Mouse (Mus musculus) midbrain, postnatal 0 days (tissue): ENCODE results near the gene Uox. TPM values are rescaled to one million over a fixed set of nuclear protein-coding genes. Genes with fewer than 3 reads are reported as not detected.
A peak's percentile ranks its signal among the peaks of the same experiment; 100 is the strongest.

Source experiments
- ATAC-seq: fragments of 200-750 bp; cut with Nextera tagmentation; 2 replicates; pipeline ENCODE4 v1.8.0; 2017; ENCODE audit warnings: moderate number of reproducible peaks, mild to moderate bottlenecking, moderate TSS enrichment, moderate library complexity; ENCODE audit not compliant: low FRiP score
- DNase-seq: peaks from one replicate; pipeline ENCODE4 v3.0.0-alpha.2; 2015; ENCODE audit warnings: low spot score
- H3K27ac ChIP-seq: fragments of 300-500 bp; sonication (generic); 2 replicates; pipeline ENCODE4 v1.5.1; 2014; ENCODE audit warnings: low read depth, mild to moderate bottlenecking, low read length, mixed read lengths
- H3K27me3 ChIP-seq: fragments of 300-500 bp; sonication (generic); 2 replicates; pipeline ENCODE4 v1.6.1; 2014; ENCODE audit warnings: low read length, control low read depth, mixed read lengths; ENCODE audit not compliant: insufficient read depth
- H3K36me3 ChIP-seq: fragments of 300-500 bp; sonication (generic); 2 replicates; pipeline ENCODE4 v1.6.1; 2014; ENCODE audit warnings: low read length, control low read depth, mixed read lengths; ENCODE audit not compliant: insufficient read depth
- H3K4me1 ChIP-seq: fragments of 300-500 bp; sonication (generic); 2 replicates; pipeline ENCODE4 v1.6.1; 2014; ENCODE audit warnings: mild to moderate bottlenecking, control low read depth, antibody characterized with exemption, low read length, mixed read lengths; ENCODE audit not compliant: insufficient read depth
- H3K4me2 ChIP-seq: fragments of 300-500 bp; sonication (generic); 2 replicates; pipeline ENCODE4 v1.6.1; 2014; ENCODE audit warnings: low read depth, mild to moderate bottlenecking, low read length, mixed read lengths; ENCODE audit not compliant: poor library complexity, severe bottlenecking
- H3K4me3 ChIP-seq: fragments of 300-500 bp; sonication (generic); 2 replicates; pipeline ENCODE4 v1.5.1; 2014; ENCODE audit warnings: low read depth, mild to moderate bottlenecking, low read length, moderate library complexity
- H3K9ac ChIP-seq: fragments of 300-500 bp; sonication (generic); replicated peaks from 2 replicates; pipeline ENCODE4 v1.6.1; 2014; ENCODE audit warnings: mild to moderate bottlenecking, low read length, moderate library complexity, mixed read lengths; ENCODE audit not compliant: poor library complexity, severe bottlenecking
- H3K9me3 ChIP-seq: fragments of 300-500 bp; sonication (generic); 2 replicates; pipeline ENCODE4 v1.6.1; 2016; ENCODE audit warnings: low read length, control low read depth
- CTCF ChIP-seq: IDR thresholded peaks from 2 replicates; pipeline ENCODE4 v1.5.1; 2016; ENCODE audit warnings: antibody characterized with exemption, mild to moderate bottlenecking
- WGBS: fragments of 180-500 bp; shearing (Covaris S2); extraction: QIAGEN DNeasy Blood & Tissue Kit; methylation state at CpG from one replicate; pipeline ENCODE4 v1.1.7; 2014; 5-methylcytosine and 5-hydroxymethylcytosine counted together
- polyA plus RNA-seq: library from polyadenylated mRNA; unstranded; fragments of >200 nt; fragmentation: Nextera tagmentation; extraction: Ambion mirVana; gene quantifications from 2 replicates; pipeline ENCODE4 v1.2.1, GENCODE M21; 2015
- total RNA-seq: library from RNA; depleted of rRNA; stranded (reverse); fragments of >200 nt; gene quantifications from 2 replicates; pipeline ENCODE4 v1.2.3, GENCODE M21; 2014

Gene Uox
- total and polyA plus RNA-seq, 2 experiments from 2014 or later: 0.30 TPM; not detected in 1

GRCm38 (mm10) chr3:146641818-146642427, 71.7 kb downstream of the Uox start:
- no peak; the same call in 1 of the 2 replicates for TF ChIP-seq CTCF
- no peaks in the 10 kb centered on the region for H3K4me1 ChIP-seq
- peak; percentile 51 for DNase-seq
- H3K4me2 ChIP-seq: no peak overlapping the region
- no peak overlapping the region for H3K9ac ChIP-seq
- H3K36me3 ChIP-seq: no peaks in the 10 kb centered on the region
- H3K27me3 ChIP-seq: no peaks in the 10 kb centered on the region
- 38% methylated on average over 4 of the region's 4 CpGs for WGBS
- ATAC-seq: no peak; the same call in 1 of the 2 replicates
- no peaks in the 10 kb centered on the region for H3K9me3 ChIP-seq
- H3K27ac ChIP-seq: no peak overlapping the region
- no peak overlapping the region for H3K4me3 ChIP-seq

DNA sequence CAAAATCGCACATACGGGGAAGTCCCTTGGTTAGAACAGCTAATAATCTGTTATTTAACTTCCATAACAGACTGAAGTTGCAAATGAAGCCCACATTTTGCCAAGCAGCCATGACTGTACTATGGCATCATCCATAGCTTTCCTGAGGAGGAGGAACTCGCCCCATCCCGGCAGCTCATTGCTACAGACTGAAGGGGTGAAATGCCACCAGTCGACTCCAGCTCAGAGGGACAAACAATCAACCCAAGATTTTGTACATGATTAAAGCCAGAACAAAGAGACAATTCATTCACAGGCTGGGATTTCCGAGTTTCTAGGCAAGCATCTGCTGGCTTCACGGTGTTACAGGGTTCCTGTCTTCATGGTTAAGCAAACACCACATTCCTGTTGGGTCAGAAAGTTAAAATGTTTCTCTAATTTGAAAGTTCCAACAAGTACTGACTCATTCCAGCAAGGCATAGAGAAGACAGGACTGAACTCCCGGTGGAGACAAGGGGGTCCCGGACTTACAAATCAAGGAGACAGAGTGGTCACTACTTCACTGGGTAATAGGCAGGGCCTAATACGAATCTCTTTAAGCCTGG, 79.2 kb downstream of the Uox start:
- H3K4me3 ChIP-seq: no peak overlapping the region
- ATAC-seq (no peak), DNase-seq (no peak)
- WGBS: 75% methylated on average over 10 of the region's 10 CpGs
- H3K27ac ChIP-seq: no peak overlapping the region
- H3K27me3 ChIP-seq: no peaks in the 10 kb centered on the region
- TF ChIP-seq CTCF: no peak
- H3K9me3 ChIP-seq: no peaks in the 10 kb centered on the region
- H3K4me2 ChIP-seq: no peak overlapping the region
- no peak overlapping the region for H3K9ac ChIP-seq
- H3K36me3 ChIP-seq: no peaks in the 10 kb centered on the region
- H3K4me1 ChIP-seq: no peaks in the 10 kb centered on the region

- Histone ChIP-seq H3K36me3 (no peaks in the 10 kb centered on the region), H3K27ac (no peak overlapping the region), H3K4me3 (no peak overlapping the region), H3K4me1 (no peaks in the 10 kb centered on the region), H3K4me2 (no peak overlapping the region), H3K9ac (no peak overlapping the region), H3K9me3 (no peaks in the 10 kb centered on the region), H3K27me3 (no peaks in the 10 kb centered on the region)
- WGBS: 94% methylated on average over 10 of the region's 10 CpGs
- DNase-seq: no peak
- no peak for ATAC-seq
- TF ChIP-seq CTCF: no peak
Measured at GRCm38 (mm10) chr3:146650716-146651115, 80.5 kb downstream of the Uox start.

- TF ChIP-seq CTCF: no peak
- H3K9ac ChIP-seq: no peak within 1 kb of the TSS
- H3K4me2 ChIP-seq: no peak within 1 kb of the TSS
- no peaks in the 10 kb centered on the region for H3K4me1 ChIP-seq
- H3K27me3 ChIP-seq: no peaks in the 10 kb centered on the region
- ATAC-seq: no peak
- H3K4me3 ChIP-seq: no peak within 1 kb of the TSS
- no peaks in the 10 kb centered on the region for H3K36me3 ChIP-seq
- no peaks in the 10 kb centered on the region for H3K9me3 ChIP-seq
- WGBS: 88% methylated on average over 3 of the region's 3 CpGs
- DNase-seq: no peak
- H3K27ac ChIP-seq: no peak within 1 kb of the TSS
Measured at GRCm38 (mm10) chr3:146651217-146651616, 81.0 kb downstream of the Uox start, which contains the start of gene 4930503B20Rik. Gene 4930503B20Rik, minus strand, starts transcription at chr3:146651317.

DNA sequence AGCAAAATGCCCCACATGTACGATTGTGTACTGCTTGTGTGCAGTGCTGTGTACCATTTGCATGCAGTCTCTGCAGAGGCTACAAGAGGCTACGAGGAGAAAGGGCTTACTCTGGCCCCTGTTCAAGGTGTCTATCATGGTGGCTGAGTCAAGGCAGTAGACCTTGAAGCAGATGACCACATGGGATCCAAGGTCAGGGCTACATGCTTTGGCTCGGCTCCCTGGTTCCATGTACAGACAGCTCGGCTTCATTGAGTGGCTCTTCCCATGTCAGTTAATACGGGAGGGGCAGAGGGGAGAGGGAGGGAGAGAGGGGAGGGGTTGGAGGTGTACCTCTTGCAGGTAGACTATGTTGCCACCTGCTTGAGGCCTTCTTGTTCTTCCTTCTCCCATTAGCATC, 82.2 kb downstream of the Uox start:
- Histone ChIP-seq H3K27me3 (no peaks in the 10 kb centered on the region), H3K36me3 (no peaks in the 10 kb centered on the region), H3K9ac (no peak overlapping the region), H3K9me3 (no peaks in the 10 kb centered on the region), H3K4me2 (no peak overlapping the region), H3K4me3 (no peak overlapping the region), H3K27ac (no peak overlapping the region), H3K4me1 (no peaks in the 10 kb centered on the region)
- WGBS: 90% methylated on average over 5 of the region's 5 CpGs
- no peak for DNase-seq
- ATAC-seq: no peak
- TF ChIP-seq CTCF: no peak

DNA sequence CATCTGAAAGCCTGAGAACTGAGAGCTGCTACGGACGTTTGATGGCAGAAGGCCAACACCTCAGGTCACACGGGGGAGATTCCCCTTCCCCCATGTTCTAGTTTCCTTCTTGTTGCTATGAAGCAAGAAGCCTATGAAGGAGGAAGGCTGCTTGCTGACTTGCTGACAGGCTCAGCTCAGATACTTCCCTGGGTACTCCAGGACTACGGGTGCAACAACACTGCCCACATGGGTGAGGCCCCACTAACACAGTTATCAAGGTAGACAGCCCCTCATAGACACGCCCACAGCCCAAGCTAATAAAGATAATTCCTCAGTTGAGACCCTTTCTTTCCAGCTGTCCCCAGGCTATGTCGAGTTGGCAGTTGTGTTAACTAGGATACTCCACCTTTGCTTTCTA, 83.5 kb downstream of the Uox start:
- no peak for TF ChIP-seq CTCF
- H3K27me3 ChIP-seq: no peaks in the 10 kb centered on the region

More for the DNA sequence above, 83.5 kb downstream of the Uox start:
- H3K4me2 ChIP-seq: no peak overlapping the region
- DNase-seq: no peak
- no peaks in the 10 kb centered on the region for H3K4me1 ChIP-seq
- ATAC-seq: no peak
- no peaks in the 10 kb centered on the region for H3K9me3 ChIP-seq
- 75% methylated on average over 6 of the region's 6 CpGs for WGBS
- H3K4me3 ChIP-seq: no peak overlapping the region
- no peak overlapping the region for H3K27ac ChIP-seq
- no peaks in the 10 kb centered on the region for H3K36me3 ChIP-seq
- H3K9ac ChIP-seq: no peak overlapping the region
